Mouse (Mus musculus) embryonic fibroblast, embryonic 13.5 days (primary cell): ENCODE results near the gene Tmem259.

ENCODE experiments used
- CTCF ChIP-seq: IDR thresholded peaks from 2 replicates; pipeline ENCODE4 v1.5.1; 2011; ENCODE audit warnings: mild to moderate bottlenecking, control low read depth, low read length, moderate library complexity, borderline replicate concordance; ENCODE audit not compliant: insufficient read depth
- POLR2A ChIP-seq: IDR thresholded peaks from 2 replicates; pipeline ENCODE4 v1.6.1; 2011; ENCODE audit warnings: low read depth, mild to moderate bottlenecking, control low read depth, low read length, moderate library complexity

- TF ChIP-seq CTCF (no peak), POLR2A (no peak)
These were observed 37.3 kb downstream of the Tmem259 start for GRCm38 (mm10) chr10:79946752-79947322.
